Mouse (Mus musculus) brain, embryonic 14.5 days (tissue): ENCODE measurements around the gene Thra.

Experiments used
- CTCF ChIP-seq: fragments of 200-500 bp; IDR thresholded peaks from 2 replicates; pipeline ENCODE4 v1.5.1; 2012; ENCODE audit warnings: inconsistent platforms, mild to moderate bottlenecking, moderate library complexity, borderline replicate concordance; ENCODE audit not compliant: insufficient read depth, insufficient read length; ENCODE audit errors: extremely low read depth
- POLR2A ChIP-seq: fragments of 200-500 bp; IDR thresholded peaks from 2 replicates; pipeline ENCODE4 v1.6.1; 2012; ENCODE audit warnings: mild to moderate bottlenecking, inconsistent platforms, borderline replicate concordance; ENCODE audit not compliant: poor library complexity, insufficient read depth, insufficient read length, severe bottlenecking; ENCODE audit errors: extremely low read depth

DNA sequence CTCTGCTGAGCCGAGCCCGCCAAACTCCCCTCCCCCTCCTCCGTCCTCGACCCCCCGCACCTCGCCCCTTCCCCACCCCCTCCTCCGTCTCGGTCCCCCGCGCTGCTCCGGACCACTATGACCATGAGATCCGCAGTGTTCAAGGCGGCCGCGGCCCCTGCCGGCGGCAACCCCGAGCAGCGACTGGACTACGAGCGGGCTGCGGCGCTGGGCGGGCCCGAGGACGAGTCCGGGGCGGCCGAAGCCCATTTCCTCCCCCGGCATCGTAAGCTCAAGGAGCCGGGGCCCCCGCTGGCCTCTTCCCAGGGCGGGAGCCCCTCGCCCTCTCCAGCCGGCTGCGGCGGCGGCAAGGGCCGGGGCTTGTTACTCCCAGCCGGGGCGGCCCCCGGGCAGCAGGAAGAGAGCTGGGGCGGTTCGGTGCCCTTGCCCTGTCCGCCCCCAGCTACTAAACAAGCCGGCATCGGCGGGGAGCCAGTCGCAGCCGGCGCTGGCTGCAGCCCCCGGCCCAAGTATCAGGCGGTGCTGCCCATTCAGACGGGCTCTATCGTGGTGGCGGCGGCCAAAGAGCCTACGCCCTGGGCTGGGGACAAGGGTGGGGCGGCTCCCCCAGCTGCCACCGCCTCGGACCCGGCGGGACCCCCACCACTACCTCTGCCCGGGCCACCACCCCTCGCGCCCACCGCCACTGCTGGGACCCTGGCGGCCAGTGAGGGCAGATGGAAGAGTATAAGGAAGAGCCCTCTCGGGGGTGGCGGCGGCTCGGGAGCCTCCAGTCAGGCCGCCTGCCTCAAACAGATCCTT, 55.5 kb downstream of the Thra start:
- TF ChIP-seq CTCF (0 out of 2 replicates have a peak, but pooled peaks have one; percentile 0), POLR2A (no peak)
